Mouse (Mus musculus) ES-E14 (cell line): ENCODE results near the gene Mif4gd.

Experiments
- CHD2 ChIP-seq: IDR thresholded peaks from 2 replicates; pipeline ENCODE4 v1.6.1; 2014; ENCODE audit warnings: mild to moderate bottlenecking, low read depth, low read length, inconsistent platforms
- HCFC1 ChIP-seq: IDR thresholded peaks from 2 replicates; pipeline ENCODE4 v1.6.1; 2012; ENCODE audit warnings: low read length, inconsistent platforms, borderline replicate concordance; ENCODE audit not compliant: insufficient read depth

GRCm38 (mm10) chr11:115616371-115616770, 3.6 kb upstream of the Mif4gd start:
- TF ChIP-seq HCFC1: no peak
- TF ChIP-seq CHD2: no peak
